Mouse (Mus musculus) kidney, postnatal 36 days (tissue): ENCODE measurements around the gene Brca1.
"Not testable (repeated sequence)": the region's sequence is repeated elsewhere in the genome, so short reads cannot be mapped to it uniquely, and the experiment has no call there.

Source experiments
- DNase-seq, 2 experiments: peaks; one replicate each; pipeline ENCODE4 v3.0.0; 2021 to 2022; ENCODE audit warnings: mixed read lengths in 2 of 2

Gene Brca1

GRCm38 (mm10) chr11:101468731-101469130 is 83.0 kb downstream of the Brca1 start:
- no peak for DNase-seq

GRCm38 (mm10) chr11:101468263-101468688 is 83.5 kb downstream of the Brca1 start:
- DNase-seq, result no peak

- peak; percentile 82 to 85 for DNase-seq
Measured at GRCm38 (mm10) chr11:101467477-101468262, 84.1 kb downstream of the Brca1 start.

- DNase-seq, result not testable (repeated sequence)
Measured at GRCm38 (mm10) chr11:101466552-101466950, 85.2 kb downstream of the Brca1 start.

GRCm38 (mm10) chr11:101465869-101466551 is 85.7 kb downstream of the Brca1 start, which contains the start of gene Vat1:
Gene Vat1 (minus strand): TSS chr11:101466230.
- DNase-seq, result peak; percentile 76 to 88

- peak; percentile 45 to 68 for DNase-seq
Measured at GRCm38 (mm10) chr11:101465101-101465868, 86.5 kb downstream of the Brca1 start.

GRCm38 (mm10) chr11:101464211-101465100 is 87.3 kb downstream of the Brca1 start, which contains the start of gene Rnd2:
Gene Rnd2 (plus strand): TSS chr11:101464999.
- peak; percentile 48 to 58 for DNase-seq

- no peak for DNase-seq
Measured at GRCm38 (mm10) chr11:101462583-101463440, 88.9 kb downstream of the Brca1 start.

- DNase-seq, result no peak
Measured at GRCm38 (mm10) chr11:101462141-101462540, 89.6 kb downstream of the Brca1 start.

- no peak for DNase-seq
Measured at GRCm38 (mm10) chr11:101460321-101460720, 91.4 kb downstream of the Brca1 start.

GRCm38 (mm10) chr11:101459716-101460115 is 92.0 kb downstream of the Brca1 start:
- DNase-seq, result peak; percentile 61 to 67

GRCm38 (mm10) chr11:101458217-101458616 is 93.5 kb downstream of the Brca1 start:
- no peak for DNase-seq

GRCm38 (mm10) chr11:101457631-101458030 is 94.1 kb downstream of the Brca1 start:
- DNase-seq, result no peak

- no peak for DNase-seq
Measured at GRCm38 (mm10) chr11:101455627-101456026, 96.1 kb downstream of the Brca1 start.

GRCm38 (mm10) chr11:101454702-101455101 is 97.1 kb downstream of the Brca1 start:
- DNase-seq, result no peak

- no peak for DNase-seq
Measured at GRCm38 (mm10) chr11:101452093-101452774, 99.5 kb downstream of the Brca1 start.

GRCm38 (mm10) chr11:101451536-101451935 is 100.2 kb downstream of the Brca1 start:
- no peak for DNase-seq

GRCm38 (mm10) chr11:101450394-101450793 is 101.4 kb downstream of the Brca1 start:
- peak in 1 of 2 experiments; percentile 53 for DNase-seq

- DNase-seq, result not testable (repeated sequence)
Measured at GRCm38 (mm10) chr11:101449596-101449995, 102.2 kb downstream of the Brca1 start.

GRCm38 (mm10) chr11:101448899-101449298 is 102.9 kb downstream of the Brca1 start:
- DNase-seq, result no peak
